Mouse (Mus musculus) small intestine, adult 2 months (tissue): ENCODE data around the gene Eif5a2.

Experiments
- CTCF ChIP-seq: fragments of 200-500 bp; IDR thresholded peaks from 2 replicates; pipeline ENCODE4 v1.5.1; 2012; ENCODE audit warnings: low read depth, mild to moderate bottlenecking, control low read depth, inconsistent platforms, low read length, moderate library complexity, mixed read lengths; ENCODE audit not compliant: insufficient replicate concordance, insufficient read length; ENCODE audit errors: extremely low read depth
- POLR2A ChIP-seq: fragments of 200-500 bp; IDR thresholded peaks from 2 replicates; pipeline ENCODE4 v1.6.1; 2012; ENCODE audit warnings: low read depth, mild to moderate bottlenecking, control low read depth, inconsistent platforms, low read length, moderate library complexity

DNA sequence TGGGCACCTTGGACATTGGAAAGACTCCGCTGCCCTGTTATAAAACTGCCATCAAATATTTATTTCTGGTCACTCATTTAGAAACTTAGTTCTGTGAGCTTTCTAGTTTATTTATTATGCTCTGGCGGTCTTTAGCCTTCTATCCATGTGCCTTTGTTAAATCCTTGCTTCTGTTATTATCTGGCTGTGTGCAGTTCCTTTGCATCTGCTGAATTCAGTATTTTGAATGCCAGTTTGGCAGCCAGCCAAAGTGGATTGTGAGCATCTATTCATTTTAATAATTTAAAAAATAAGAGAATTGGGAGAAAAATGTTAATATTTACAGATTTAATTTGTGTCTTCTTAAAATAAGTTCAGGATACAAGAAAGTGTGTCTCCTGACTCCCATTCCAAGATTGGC is 3.1 kb downstream of the Eif5a2 start:
- no peak for TF ChIP-seq POLR2A
- TF ChIP-seq CTCF, result no peak
